Mouse (Mus musculus) gastrocnemius, adult 18-20 months (tissue): ENCODE measurements at regions not wholly inside any gene's neighbourhood (a gene's known extent, or its start where the extent isn't known, plus 50 kb on each side); places are given as distances from the start of the nearest gene placed in this dataset.

Experiments used
- DNase-seq: peaks from one replicate; pipeline ENCODE4 v3.0.0; 2021; ENCODE audit warnings: low spot score

- DNase-seq, result peak; percentile 86
Measured at GRCm38 (mm10) chr4:95153737-95154287, 101.8 kb upstream of the Jun start.

- no peak for DNase-seq
Measured at GRCm38 (mm10) chr4:95154377-95154776, 102.4 kb upstream of the Jun start.

DNA sequence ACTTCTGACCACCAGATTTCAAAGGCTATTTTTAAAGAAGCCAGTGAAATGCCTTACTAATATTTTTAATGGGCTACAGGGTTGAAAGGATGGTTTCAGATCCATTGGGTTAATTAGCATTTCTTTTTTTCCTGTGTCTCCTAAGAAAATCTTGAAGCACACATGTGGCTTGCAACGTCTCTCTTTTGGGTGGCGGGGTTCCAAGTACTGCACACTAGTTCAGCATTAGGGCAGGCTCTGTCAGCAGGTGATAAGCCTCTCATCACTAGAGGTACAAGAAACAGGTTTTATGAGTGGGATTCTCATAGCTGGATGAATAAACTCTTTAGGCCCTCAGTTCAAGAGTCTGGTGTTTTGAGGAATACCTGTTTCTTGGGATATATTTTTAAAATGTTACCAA lies 103.2 kb upstream of the Jun start:
- DNase-seq, result no peak

- DNase-seq, result no peak
Measured at GRCm38 (mm10) chr4:95155796-95156195, 103.8 kb upstream of the Jun start.

DNA sequence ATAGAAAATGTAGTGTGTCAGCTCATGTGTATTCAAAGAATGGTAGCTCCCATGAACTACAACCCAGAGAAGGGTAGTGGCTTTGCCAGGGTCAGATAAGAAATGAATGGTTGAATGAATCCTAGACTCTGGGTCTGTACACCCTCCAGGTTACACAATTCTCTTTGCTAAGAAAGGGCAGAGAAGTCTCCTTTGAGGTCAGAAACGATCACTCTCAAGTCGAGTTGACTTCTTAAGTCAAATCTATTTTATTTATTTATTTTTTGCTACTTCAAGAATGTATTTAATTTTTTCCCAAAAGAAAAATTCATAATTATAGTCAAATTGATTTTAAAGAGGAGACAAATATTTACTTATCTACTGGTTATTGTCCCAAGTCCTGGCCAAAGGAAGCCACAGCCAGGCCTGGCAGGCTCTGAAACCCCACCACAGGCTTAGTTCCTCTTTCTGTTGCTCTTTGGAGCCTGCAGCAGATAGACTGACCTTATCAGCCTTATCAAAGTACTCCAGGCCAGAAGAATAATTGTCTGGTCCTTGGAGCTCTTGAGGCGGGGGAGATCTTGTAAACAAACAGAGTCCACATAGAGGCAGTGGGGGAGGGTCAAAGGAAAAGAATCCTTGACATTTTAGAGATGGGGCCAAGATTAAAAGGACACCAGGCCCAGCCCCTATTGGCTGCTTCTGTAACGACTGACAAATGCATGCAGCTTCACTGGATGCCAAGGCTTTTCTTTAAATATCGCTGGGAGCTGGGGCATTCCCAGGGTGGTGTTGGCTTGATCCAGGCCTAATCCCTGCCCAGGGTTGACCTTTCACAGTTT lies 104.6 kb upstream of the Jun start:
- peak; percentile 75 for DNase-seq

- peak; percentile 85 for DNase-seq
Measured at GRCm38 (mm10) chr4:95157653-95158430, 105.8 kb upstream of the Jun start.

GRCm38 (mm10) chr4:95158632-95159424 lies 106.8 kb upstream of the Jun start:
- peak; percentile 70 for DNase-seq

GRCm38 (mm10) chr4:95159821-95160220 lies 107.8 kb upstream of the Jun start:
- no peak for DNase-seq

- no peak for DNase-seq
Measured at GRCm38 (mm10) chr4:95160465-95160864, 108.4 kb upstream of the Jun start.

DNA sequence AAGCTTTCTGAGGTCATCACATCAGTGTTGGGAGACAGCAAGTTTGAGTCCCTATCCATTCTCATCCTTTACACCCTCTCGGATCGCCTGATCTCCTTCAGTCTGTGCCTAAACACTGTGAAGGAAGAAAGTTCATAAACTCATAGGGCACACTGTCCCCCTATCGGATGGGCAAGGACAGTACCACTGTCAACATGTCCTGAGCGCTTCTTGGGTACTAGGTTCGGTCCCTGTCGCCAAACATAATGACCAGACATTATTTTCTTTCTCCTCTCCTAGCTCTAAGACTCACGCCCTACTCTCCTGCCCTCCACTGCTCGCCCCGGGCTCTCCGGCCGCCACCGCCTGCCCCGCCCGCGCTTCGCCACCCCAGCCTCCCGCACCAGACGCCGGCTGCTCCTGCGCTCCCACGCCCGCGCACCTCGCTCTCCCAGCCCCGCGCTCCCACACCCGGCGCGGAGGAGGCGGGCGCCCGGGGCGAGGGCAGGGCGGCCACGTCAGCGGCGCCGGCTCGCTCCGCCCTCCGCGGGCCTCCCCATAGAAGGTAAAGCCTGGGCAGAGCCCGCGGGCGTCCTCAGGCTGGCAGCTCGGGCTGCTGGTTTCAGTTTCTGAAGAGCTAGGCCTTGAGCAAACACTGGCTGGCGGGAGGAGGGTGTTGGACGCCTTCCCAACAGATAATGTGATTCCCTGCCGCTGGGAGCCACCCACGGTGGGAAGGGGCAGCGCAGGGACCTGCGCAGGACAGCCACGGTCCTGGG lies 109.1 kb upstream of the Jun start:
- DNase-seq, result peak; percentile 95

DNA sequence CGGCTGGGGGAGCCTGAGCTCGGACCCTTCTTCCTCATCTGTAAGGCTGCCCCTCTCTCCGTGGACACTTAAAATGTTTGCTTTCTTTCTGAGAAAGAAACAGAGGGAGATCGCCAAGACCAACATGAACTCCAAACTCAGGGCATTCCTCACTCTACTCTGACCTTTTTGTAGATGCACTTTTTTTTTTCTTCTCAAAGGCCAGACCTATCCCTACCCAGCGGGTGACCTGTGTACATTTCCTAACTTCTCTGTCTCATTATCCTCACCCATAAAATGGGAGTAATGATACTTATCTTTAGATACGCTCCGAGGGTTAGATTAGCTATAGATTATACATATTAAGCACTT lies 109.6 kb upstream of the Jun start:
- DNase-seq, result no peak

GRCm38 (mm10) chr4:95162386-95163090 lies 110.5 kb upstream of the Jun start:
- no peak for DNase-seq

DNA sequence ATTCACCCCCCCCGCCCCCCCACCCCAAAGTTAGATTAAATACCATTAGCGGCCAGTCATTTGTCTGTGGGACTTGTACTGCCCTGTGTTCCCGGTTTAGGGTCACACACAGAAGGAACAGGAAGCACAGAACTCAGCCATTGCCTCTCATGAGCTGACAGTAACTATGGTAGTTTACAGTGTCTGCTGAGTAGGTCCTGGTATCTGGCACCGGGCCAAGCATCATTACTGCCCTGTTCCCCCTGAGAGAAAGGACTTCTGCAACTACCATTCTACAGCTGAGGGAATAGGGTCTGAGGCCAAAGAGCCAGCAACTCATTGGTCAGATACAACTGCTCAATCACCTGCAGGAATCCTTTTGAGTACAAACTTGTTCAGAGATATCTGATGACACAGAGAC lies 111.4 kb upstream of the Jun start:
- no peak for DNase-seq

GRCm38 (mm10) chr4:95166503-95166902 lies 114.5 kb upstream of the Jun start:
- DNase-seq, result no peak

- no peak for DNase-seq
Measured at GRCm38 (mm10) chr4:95167216-95167615, 115.2 kb upstream of the Jun start.

DNA sequence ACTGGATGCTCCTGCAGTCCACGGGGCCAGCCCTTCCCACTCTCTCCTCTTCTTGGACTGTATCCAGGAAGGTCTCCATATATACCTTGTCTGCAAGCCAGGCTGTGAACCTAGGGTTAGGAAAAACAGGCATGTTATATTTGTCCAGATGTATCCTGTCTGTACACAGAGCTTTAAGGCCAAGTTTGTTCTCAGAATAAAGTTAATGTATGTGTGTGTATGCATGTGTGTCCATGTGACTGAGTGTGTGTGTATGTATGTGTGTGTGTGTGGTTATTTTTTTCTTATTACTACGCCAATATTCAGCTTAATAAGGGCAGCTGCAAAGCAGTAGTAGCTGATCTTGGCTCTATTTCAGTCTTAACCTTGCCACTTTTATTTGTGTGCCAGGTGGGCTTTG lies 117.7 kb upstream of the Jun start:
- no peak for DNase-seq

- no peak for DNase-seq
Measured at GRCm38 (mm10) chr4:95177753-95178152, 125.7 kb upstream of the Jun start.

DNA sequence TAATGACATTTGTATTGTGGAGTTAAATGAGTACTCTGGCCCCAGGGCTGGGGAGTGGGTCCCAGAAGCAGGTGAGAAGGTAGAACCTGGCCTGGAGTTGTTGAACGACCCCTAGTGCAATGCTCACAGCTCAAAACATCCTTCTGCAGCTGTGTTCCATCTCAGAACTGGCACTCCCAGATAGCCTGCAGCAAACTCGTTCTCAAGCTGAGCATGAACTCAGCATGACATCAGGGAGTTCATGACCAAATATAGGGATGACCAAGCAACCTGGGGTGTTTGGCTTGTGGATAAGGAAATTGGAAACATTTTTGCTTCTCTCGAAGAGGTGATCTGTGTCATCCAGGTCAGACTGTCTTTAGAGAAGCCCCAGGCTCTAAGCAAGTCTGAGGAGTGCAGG lies 126.4 kb upstream of the Jun start:
- DNase-seq, result no peak

DNA sequence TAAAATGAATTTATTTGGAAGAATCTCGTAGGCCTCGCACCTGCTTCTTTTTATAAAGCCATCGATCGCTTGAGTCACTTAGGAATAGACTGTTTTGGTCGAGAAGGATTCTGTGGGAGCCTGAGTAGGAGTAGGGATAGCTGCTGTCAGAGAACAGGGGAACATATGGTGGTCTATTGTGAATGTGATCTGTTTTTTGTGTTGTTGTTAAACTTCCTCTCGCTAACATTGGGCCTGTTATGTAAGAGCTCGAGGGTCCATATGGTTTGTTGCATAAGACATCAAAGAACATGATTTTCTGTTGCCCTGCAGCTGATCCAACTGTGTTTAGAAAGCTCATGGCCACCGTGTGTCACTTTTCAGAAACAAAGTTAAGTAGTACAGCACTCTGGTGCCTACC lies 126.9 kb upstream of the Jun start:
- no peak for DNase-seq

- DNase-seq, result no peak
Measured at GRCm38 (mm10) chr4:95180446-95180845, 128.4 kb upstream of the Jun start.
